Mouse (Mus musculus) left cerebral cortex, adult 9 months (tissue): ENCODE data around the gene Hmgb1.

Source experiments
- DNase-seq, 2 experiments: peaks; one replicate each; pipeline ENCODE4 v3.0.0; 2022; ENCODE audit warnings: low spot score in 2 of 2

Hmgb1 gene

DNA sequence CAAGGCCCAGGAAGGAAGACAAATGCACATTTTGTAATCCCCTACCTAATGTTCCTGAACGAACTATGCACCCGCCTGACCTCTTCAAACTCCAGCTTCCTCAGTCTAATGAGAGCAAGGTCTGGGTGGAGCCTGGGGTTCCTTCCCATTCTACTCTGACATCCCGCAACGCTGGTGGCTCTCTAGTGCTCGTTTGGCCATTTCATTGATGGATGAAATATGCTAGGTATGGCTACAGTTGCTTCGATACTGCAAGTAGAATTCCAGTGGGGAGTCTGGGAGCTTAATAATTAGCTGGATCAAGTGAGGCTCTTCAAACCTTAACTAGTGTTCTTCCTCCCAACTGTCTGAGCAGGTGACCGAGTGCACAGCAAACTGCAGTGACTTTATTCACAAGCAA is 163.2 kb downstream of the Hmgb1 start:
- no peak for DNase-seq

DNA sequence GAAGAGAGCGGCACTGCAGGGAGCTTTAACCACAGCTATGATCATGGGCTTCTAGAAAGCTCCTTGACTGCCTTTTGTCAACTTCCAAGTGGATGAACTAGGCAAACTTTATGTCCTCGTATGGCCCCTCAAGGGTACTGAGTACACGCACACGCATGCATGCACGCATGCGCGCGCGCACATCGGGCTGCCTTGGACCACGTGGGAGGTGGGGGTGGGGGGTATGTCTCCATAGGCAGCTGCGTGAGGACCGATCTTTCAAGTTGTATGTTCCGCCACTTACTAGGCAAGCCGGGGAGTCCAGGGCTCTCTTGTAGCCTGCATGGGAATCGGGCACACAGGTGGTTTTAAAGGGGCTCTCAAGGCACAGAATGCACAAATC is 163.6 kb downstream of the Hmgb1 start:
- no peak for DNase-seq

- no peak for DNase-seq
Measured at GRCm38 (mm10) chr5:149020059-149020680, 164.1 kb downstream of the Hmgb1 start.

DNA sequence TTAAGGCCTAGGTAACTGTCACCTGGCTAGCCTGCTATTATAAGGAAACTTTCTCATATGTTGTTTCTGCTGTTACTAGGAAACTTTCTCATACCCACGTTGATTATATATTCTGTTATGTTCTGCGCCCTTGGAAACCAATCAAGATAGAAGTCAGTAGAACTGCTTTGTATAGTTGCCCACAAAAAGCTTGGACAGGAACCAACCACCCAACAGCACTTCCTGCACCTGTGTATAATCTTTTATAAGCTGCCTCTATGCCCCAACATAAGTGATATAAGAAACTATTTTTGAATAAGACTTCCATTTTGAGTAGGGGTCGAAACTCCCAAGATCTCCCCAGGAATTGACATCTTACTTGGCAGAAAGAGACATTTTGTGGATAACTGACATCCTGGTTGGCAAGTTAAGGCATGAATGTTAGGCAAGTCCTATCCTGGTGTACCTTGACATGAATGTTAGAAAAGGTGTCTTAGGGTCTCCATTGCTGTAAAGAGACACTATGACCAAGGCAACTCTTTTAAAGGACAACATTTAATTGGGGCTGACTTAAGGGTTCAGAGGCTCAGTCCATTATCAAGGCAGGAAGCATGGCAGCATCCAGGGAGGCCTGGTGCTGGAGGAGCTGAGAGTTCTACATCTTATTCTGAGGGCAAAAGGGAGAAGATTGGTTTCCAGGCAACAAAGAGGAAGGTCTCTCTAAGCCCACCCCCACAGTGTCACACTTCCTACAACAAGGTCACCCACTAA is 166.4 kb downstream of the Hmgb1 start:
- no peak for DNase-seq

DNA sequence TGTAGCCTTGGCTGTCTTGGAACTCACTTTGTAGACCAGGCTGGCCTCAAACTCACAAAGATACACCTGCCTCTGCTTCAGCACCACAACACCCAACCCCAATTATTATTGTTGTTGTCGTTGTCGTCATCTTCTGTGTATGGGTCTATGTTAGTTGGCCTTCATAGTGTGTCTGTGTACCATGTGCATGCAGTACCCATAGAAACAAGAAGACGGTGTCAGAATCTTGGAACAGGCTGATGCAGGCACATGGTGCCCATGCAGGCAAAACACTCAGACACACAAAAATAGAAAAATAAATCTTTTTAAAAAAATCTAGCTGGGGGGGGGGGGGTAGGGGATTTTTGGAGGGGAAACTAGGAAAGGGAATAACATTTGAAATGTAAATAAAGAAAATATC is 167.1 kb downstream of the Hmgb1 start:
- DNase-seq = no peak

GRCm38 (mm10) chr5:149016261-149016660 is 168.0 kb downstream of the Hmgb1 start:
- DNase-seq = no peak

DNA sequence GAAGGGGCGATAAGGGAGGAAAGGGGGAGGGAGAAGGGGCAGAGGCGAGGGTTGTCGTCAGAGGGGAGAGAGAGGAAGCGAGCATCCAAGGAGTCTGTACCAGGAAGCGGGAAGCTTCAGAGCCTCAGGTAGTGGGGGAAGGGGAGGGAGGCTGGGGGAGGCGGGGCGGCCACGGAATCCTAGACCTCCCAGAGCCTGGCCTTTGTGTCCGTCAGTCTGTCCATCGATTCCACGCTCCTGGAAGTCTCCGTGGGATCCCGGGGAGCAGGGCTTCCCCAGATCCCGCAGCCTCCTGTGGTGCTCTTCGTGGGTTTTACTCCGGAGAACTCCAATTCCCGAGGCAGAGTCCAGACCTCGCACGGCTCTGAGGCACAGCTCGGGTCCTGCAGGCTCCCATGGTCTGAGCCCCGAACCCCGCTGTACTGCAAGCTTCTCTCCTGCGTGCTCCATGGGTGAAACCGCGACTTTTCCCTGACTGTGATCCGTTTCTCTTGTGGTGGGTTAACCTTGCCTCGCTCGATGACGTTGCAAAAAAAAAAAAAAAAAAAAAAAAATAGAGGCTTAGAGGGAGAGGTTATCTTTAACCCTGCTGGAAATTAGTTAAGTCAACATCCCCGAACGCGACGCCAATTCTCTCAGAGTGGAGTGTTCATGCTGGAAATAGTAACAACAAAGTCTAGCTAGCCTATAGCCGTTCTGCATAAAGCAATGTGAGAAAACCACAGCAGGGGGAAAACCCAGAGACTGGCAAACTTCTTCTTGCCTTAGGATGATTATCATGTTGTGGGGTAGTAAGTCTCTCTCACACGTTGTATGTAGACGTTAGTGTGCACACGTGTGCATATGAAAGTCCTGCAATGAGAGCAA is 168.7 kb downstream of the Hmgb1 start:
- no peak for DNase-seq

DNA sequence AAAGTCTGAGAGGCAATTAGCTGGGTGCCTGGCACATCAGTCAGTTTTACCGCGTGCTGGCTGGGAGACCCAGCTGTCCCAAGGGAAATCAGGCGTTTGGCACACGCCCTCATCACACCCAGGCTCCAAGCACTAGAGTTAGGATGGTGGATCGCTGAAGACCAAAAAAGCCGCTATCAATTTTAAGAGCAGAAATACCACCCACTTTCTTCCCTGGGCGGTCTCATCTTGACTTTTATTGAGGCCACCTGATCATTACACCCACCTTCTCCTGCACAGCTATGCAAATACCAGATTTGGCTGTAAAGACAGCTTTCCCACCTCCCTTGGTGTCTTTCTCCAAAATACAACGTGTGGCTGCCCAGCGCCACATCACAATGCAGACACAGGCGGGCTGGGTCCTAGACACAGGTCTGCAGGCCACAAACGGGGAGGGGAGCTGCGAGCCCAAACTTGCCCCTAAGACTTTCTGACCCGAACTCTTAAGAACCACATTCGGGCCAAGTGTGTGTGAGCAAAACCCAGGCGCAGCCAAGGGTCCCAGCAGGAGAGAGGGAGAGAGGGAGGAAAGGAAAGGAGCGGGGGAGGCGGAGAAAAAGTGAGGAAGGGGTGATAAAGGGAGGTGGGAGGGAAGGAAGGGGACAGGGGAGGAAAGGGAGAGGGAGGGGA is 169.6 kb downstream of the Hmgb1 start:
- DNase-seq = peak; percentile 32 to 52

GRCm38 (mm10) chr5:149013817-149014508 is 170.3 kb downstream of the Hmgb1 start:
- no peak for DNase-seq

- no peak for DNase-seq
Measured at GRCm38 (mm10) chr5:149009111-149009510, 175.2 kb downstream of the Hmgb1 start.

GRCm38 (mm10) chr5:149007295-149007646 is 177.0 kb downstream of the Hmgb1 start:
- no peak for DNase-seq

DNA sequence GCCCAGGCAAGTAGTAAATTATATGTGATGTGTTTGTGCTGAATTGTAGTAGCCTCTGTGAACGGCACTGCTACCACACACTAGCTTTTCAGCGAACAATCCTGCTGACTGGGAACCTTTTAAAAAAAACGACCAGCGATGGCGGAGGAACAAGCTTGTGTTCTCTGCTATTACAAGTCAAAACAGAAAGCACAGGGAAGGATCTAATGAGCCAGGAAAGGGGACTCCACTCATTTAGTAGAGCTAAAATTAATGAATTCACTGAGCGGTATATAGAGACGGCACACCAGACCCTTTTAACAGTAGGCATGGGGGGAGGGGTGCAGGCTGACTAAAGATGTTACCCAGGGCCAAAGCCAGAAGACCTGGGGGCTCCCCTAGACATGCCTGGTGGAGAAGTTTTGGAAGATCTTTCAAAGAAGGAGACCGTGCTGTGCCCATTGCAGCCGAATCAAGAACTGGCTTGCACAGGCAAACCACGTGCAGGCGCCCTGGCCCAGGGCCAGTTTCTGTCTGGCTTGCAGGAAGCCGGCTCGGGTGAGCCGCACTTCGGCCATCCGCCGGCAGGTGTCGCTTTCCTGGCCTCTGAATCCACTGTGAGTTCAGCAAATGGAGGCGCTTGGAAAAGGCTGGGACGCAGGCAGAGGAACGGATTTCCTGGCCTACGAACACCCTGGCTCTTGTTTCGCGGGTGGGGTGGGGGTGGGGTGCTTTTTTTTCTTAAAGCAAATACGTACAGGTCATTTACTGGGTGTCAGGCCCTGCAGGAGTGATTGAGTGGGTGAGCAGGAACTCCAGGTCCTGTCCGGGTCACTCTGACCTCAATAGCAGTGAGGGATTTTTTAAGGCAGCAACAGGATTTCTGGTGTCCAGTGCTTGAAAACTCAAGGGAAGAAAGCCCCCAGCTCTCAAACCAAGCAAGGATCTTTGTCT is 177.7 kb downstream of the Hmgb1 start:
- DNase-seq = peak; percentile 89 to 100

GRCm38 (mm10) chr5:149005701-149006361 is 178.5 kb downstream of the Hmgb1 start:
- DNase-seq = no peak

DNA sequence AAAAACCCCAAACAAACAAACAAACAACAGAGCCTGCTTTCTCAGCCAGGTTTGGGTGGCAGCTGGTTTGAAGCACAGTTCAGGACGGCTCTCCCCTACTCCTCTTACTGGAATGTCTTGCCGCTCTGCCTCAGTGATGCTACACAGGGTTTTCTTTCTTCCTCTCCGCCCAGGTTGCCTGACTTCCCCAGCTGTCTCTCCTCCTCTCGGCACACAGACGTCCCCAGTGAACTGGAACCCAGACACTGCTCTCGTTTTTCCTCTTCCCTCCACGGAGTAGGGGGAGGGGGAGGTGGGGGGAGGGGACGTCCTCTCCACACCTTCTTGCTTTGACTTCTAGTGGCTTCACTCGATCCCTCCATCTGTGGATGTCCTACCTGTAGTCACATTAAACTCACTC is 179.2 kb downstream of the Hmgb1 start:
- no peak for DNase-seq

- no peak for DNase-seq
Measured at GRCm38 (mm10) chr5:149003137-149003536, 181.2 kb downstream of the Hmgb1 start.

GRCm38 (mm10) chr5:149002803-149003115 is 181.5 kb downstream of the Hmgb1 start:
- DNase-seq = no peak

DNA sequence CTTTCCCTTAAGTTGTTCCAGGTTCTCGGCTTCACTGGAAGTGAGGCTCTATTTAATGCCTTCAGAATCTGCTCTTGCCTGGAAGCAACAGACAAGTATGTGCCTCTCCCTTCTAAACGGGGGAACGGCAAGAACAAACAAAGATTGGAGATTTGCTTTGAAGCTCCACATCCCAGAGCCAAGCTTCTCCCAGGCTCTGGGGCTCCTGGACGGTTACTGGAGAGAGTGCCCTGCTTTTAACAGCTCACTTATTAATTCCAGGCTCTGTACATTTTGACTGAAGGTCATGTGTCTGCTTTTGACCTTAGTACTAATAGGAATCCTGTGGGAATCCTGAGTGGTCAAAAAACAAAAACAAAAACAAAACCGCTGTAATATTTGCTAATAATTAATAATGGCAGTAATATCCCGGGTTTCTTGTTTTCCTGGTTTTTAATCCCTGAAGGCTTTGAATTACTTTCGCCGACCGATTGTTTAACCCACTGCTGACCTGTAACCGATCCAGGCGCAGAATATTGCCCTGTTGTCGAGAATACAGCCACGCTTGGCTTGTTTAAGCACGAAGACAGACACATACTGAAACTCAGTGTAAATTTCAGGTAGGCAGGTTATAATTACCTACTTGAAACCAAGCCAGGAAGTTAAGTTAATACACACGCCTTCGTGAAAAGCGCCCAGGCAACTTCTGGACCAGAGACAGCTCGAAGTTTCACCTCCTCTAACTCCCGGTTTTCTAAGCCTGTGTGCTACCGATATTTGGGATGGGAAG is 182.1 kb downstream of the Hmgb1 start:
- DNase-seq = no peak

GRCm38 (mm10) chr5:148999802-149000201 is 184.5 kb downstream of the Hmgb1 start:
- no peak for DNase-seq

DNA sequence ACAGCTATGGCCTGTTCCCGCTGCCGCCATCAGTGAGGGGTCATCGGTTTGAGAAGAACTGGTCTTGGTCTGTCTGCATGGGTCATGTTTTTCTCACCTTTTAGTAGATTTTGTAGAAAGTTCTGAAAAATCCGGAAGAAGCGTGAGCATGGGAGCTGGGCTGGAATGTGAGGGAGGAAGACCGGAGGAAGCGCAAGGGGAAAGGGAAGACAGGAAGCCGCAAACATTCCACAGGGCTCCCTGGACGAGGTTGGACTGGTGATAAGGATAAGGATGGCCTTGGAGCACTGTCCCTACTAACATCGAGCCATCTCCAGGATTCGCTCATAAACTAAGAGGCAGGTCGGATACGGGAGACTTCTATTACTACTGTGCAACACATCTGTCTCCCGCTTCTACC is 185.8 kb downstream of the Hmgb1 start:
- DNase-seq = no peak
